Comparison of ENCODE assay signal across 17 mouse cellular contexts in the genomic region with DNA sequence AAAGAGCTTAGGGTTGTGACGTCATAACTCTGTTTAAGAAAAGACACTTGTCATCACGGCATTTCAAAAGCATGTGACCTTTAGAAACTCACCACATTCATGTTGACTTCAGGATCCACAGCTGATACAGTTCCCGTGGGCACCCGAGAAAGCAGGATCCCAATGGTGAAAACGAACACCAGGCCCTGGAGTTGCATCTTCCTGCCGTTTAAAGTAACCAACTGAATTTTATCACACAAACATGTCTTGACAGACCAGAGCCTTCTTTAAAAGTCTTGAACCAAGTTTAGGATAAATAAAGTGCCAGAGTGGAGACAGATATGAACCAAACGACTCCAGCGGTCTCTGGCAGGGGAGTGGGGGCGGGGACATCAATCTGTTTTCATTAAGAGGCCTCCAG. TPM values are rescaled to one million over a fixed set of nuclear protein-coding genes. Genes with fewer than 3 reads are reported as not detected.
DNase-seq lines count a peak whose midpoint lies in the region; ATAC-seq and TF ChIP-seq lines count a peak whose summit lies in the region.
"Had no signal": no experiment of that assay in that cellular context is flagged by ENCODE, and none has a peak within 500 bp of the region (broad histone marks: within the 10 kb centered on the region; RNA-seq: fewer than 3 reads in every experiment).

No protein-coding gene starts in this region.

- no peak for DNase-seq in heart, postnatal 4 days
- peak; percentile 35 for DNase-seq in lung, embryonic 14.5 days
- no peak for DNase-seq in lung, postnatal 36 days
- DNase-seq in gastrocnemius, postnatal 14 days: no peak
- DNase-seq in urinary bladder, postnatal 14 days (ENCODE audit: low spot score): no peak
- DNase-seq: adrenal gland, postnatal 36 days; gastrocnemius, postnatal 25 days; kidney, postnatal 4 days; right cerebral cortex, postnatal 25 days; thymus, postnatal 14 days had no signal

- peaks cover 5% of the 10 kb centered on the region in 2 experiments; a peak in 3 of 4 replicates for H3K4me1 ChIP-seq in heart, embryonic 14.5 days (ENCODE audit: control insufficient read depth in 2 of 2, insufficient read depth in 2 of 2, low read length in 2 of 2)
- peaks cover 4% of the 10 kb centered on the region; the same call in 1 of the 2 replicates for H3K4me1 ChIP-seq in lung, embryonic 14.5 days (ENCODE audit: insufficient read depth)
- peaks cover 34% of the 10 kb centered on the region for H3K4me1 ChIP-seq in bone marrow macrophage, adult 2 months (ENCODE audit: control insufficient read depth, insufficient read depth, low read length)
- peaks cover 12% of the 10 kb centered on the region for H3K4me1 ChIP-seq in embryonic facial prominence, embryonic 13.5 days

- no peaks in the 10 kb centered on the region for H3K9me3 ChIP-seq in heart, embryonic 14.5 days (ENCODE audit: control insufficient read depth, low read length)
- no peaks in the 10 kb centered on the region for H3K9me3 ChIP-seq in lung, embryonic 14.5 days (ENCODE audit: low read depth, low read length)
- H3K9me3 ChIP-seq in embryonic facial prominence, embryonic 13.5 days: no peaks in the 10 kb centered on the region
- H3K9me3 ChIP-seq: hindbrain, embryonic 10.5 days; midbrain, embryonic 15.5 days had no signal

- ATAC-seq in heart, embryonic 14.5 days (ENCODE audit: insufficient number of reproducible peaks, insufficient read depth, low FRiP score, low read depth): no peak
- no peak for ATAC-seq in lung, embryonic 14.5 days (ENCODE audit: insufficient read depth)
- ATAC-seq in embryonic facial prominence, embryonic 13.5 days (ENCODE audit: insufficient number of reproducible peaks, insufficient read depth, low FRiP score, low TSS enrichment, low read depth): no peak
- ATAC-seq: activated CD4-positive, CD25-positive, alpha-beta regulatory T cell, adult 4 months; inflammation-experienced regulatory T-cells, adult 6 months; midbrain, embryonic 15.5 days had no signal

- no peak for TF ChIP-seq CTCF in lung, embryonic 14.5 days (IDR thresholded peaks at IDR 0.05; ENCODE audit: low read depth)
- TF ChIP-seq CTCF in bone marrow macrophage, adult 2 months (IDR thresholded peaks at IDR 0.05; ENCODE audit: low read depth, low read length): no peak

- H3K36me3 ChIP-seq in heart, embryonic 14.5 days (ENCODE audit: control insufficient read depth, insufficient read depth, low read length): peaks cover 10% of the 10 kb centered on the region; the same call in 1 of the 2 replicates
- no peaks in the 10 kb centered on the region for H3K36me3 ChIP-seq in lung, embryonic 14.5 days (ENCODE audit: insufficient read depth)
- peaks cover 8% of the 10 kb centered on the region; the same call in 1 of the 2 replicates for H3K36me3 ChIP-seq in embryonic facial prominence, embryonic 13.5 days
- H3K36me3 ChIP-seq: midbrain, embryonic 15.5 days had no signal

- H3K27ac ChIP-seq in heart, embryonic 14.5 days (replicated peaks in 1 of 2; ENCODE audit: control insufficient read depth in 1 of 2, insufficient read depth in 1 of 2, low read depth in 2 of 2, low read length in 2 of 2): no peak overlapping the region
- no peak overlapping the region for H3K27ac ChIP-seq in lung, embryonic 14.5 days (ENCODE audit: low read depth)
- peak overlapping the region; percentile 74 for H3K27ac ChIP-seq in bone marrow macrophage, adult 2 months (ENCODE audit: insufficient read depth, low read depth, low read length)
- H3K27ac ChIP-seq in embryonic facial prominence, embryonic 13.5 days: no peak overlapping the region
- H3K27ac ChIP-seq: hindbrain, embryonic 10.5 days; midbrain, embryonic 15.5 days had no signal

- H3K27me3 ChIP-seq in heart, embryonic 14.5 days (ENCODE audit: control insufficient read depth, insufficient read depth, low read length): no peaks in the 10 kb centered on the region
- H3K27me3 ChIP-seq in lung, embryonic 14.5 days (ENCODE audit: insufficient read depth, low read length): no peaks in the 10 kb centered on the region
- no peaks in the 10 kb centered on the region for H3K27me3 ChIP-seq in embryonic facial prominence, embryonic 13.5 days
- H3K27me3 ChIP-seq: midbrain, embryonic 15.5 days had no signal

- TF ChIP-seq POLR2A in bone marrow macrophage, adult 2 months (IDR thresholded peaks at IDR 0.05; ENCODE audit: borderline replicate concordance, low read depth, low read length): no peak

- intact Hi-C loops in gastrocnemius, postnatal 14 days (cut with DNase I; ENCODE audit: low total_unique reads): no loop called here

- H3K4me3 ChIP-seq in heart, embryonic 14.5 days (ENCODE audit: control insufficient read depth in 1 of 2, insufficient read depth in 1 of 2, low read depth in 1 of 2, low read length in 2 of 2): no peak overlapping the region
- H3K4me3 ChIP-seq in lung, embryonic 14.5 days (ENCODE audit: low read depth, low read length): no peak overlapping the region
- H3K4me3 ChIP-seq in bone marrow macrophage, adult 2 months (ENCODE audit: insufficient read depth, low read length): peak overlapping the region; percentile 60
- no peak overlapping the region for H3K4me3 ChIP-seq in embryonic facial prominence, embryonic 13.5 days
- H3K4me3 ChIP-seq: hindbrain, embryonic 10.5 days; midbrain, embryonic 15.5 days had no signal

- H3K9ac ChIP-seq in heart, embryonic 14.5 days (ENCODE audit: low read length): no peak overlapping the region
- H3K9ac ChIP-seq in lung, embryonic 14.5 days: no peak overlapping the region
- H3K9ac ChIP-seq in embryonic facial prominence, embryonic 13.5 days: no peak overlapping the region
- H3K9ac ChIP-seq: midbrain, embryonic 15.5 days had no signal

- H3K4me2 ChIP-seq in heart, embryonic 14.5 days (ENCODE audit: low read length): peak overlapping the region; percentile 28
- H3K4me2 ChIP-seq in lung, embryonic 14.5 days: peak overlapping the region; percentile 1; the same call in 1 of the 2 replicates
- peak overlapping the region; percentile 21 for H3K4me2 ChIP-seq in embryonic facial prominence, embryonic 13.5 days
- H3K4me2 ChIP-seq: midbrain, embryonic 15.5 days had no signal

- 21% methylated on average over 9 of the region's 9 CpGs for WGBS in heart, embryonic 14.5 days
- 22% methylated on average over 9 of the region's 9 CpGs for WGBS in lung, embryonic 14.5 days
- WGBS in embryonic facial prominence, embryonic 13.5 days: 44% methylated on average over 9 of the region's 9 CpGs

RNA-seq across cellular contexts. Expression of a gene that starts 2.6 kb away (rescaled TPM):
- 37.0 and 37.9 TPM in 2 replicates for polyA plus RNA-seq in heart, embryonic 14.5 days (2014; fragmentation: Nextera tagmentation; extraction: Ambion mirVana)
- total RNA-seq in heart, postnatal 4 days (2021): 10 to 100 TPM; 20.7 to 21.2 TPM
- polyA plus RNA-seq in lung, embryonic 14.5 days (2014; fragmentation: Nextera tagmentation; extraction: Ambion mirVana): 44.8 and 45.6 TPM in 2 replicates
- 991 and 1,052 TPM in 2 replicates for polyA plus RNA-seq in bone marrow macrophage, adult 2 months (2012; ENCODE audit: insufficient read depth, insufficient read length, missing spikeins)
- 34.1 and 40.5 TPM in 2 replicates for polyA plus RNA-seq in embryonic facial prominence, embryonic 13.5 days (2015; fragmentation: Nextera tagmentation; extraction: Ambion mirVana)
- total RNA-seq in gastrocnemius, postnatal 14 days (2021): 10 to 100 TPM; 10.3 to 11.2 TPM

RNA-seq across cellular contexts. Expression of a gene that starts 25.8 kb away (rescaled TPM):
- 9.0 and 10.7 TPM in 2 replicates for polyA plus RNA-seq in heart, embryonic 14.5 days (2014; fragmentation: Nextera tagmentation; extraction: Ambion mirVana)
- 1 to 10 TPM; 8.0 to 8.2 TPM for total RNA-seq in heart, postnatal 4 days (2021)
- 15.5 and 15.9 TPM in 2 replicates for polyA plus RNA-seq in lung, embryonic 14.5 days (2014; fragmentation: Nextera tagmentation; extraction: Ambion mirVana)
- 42.7 and 46.3 TPM in 2 replicates for polyA plus RNA-seq in bone marrow macrophage, adult 2 months (2012; ENCODE audit: insufficient read depth, insufficient read length, missing spikeins)
- polyA plus RNA-seq in embryonic facial prominence, embryonic 13.5 days (2015; fragmentation: Nextera tagmentation; extraction: Ambion mirVana): 9.9 and 10.7 TPM in 2 replicates
- total RNA-seq in gastrocnemius, postnatal 14 days (2021): 1 to 10 TPM; 1.8 to 2.0 TPM

RNA-seq across cellular contexts. Expression of a gene that starts 49.7 kb away (rescaled TPM):
- 4.1 and 4.2 TPM in 2 replicates for polyA plus RNA-seq in heart, embryonic 14.5 days (2014; fragmentation: Nextera tagmentation; extraction: Ambion mirVana)
- under 1 TPM; 0.32 to 0.45 TPM for total RNA-seq in heart, postnatal 4 days (2021)
- 0.14 and 0.43 TPM in 2 replicates for polyA plus RNA-seq in lung, embryonic 14.5 days (2014; fragmentation: Nextera tagmentation; extraction: Ambion mirVana)
- polyA plus RNA-seq in bone marrow macrophage, adult 2 months (2012; ENCODE audit: insufficient read depth, insufficient read length, missing spikeins): 4.4 and 5.0 TPM in 2 replicates
- 7.3 and 9.3 TPM in 2 replicates for polyA plus RNA-seq in embryonic facial prominence, embryonic 13.5 days (2015; fragmentation: Nextera tagmentation; extraction: Ambion mirVana)
- total RNA-seq in gastrocnemius, postnatal 14 days (2021): not detected
- total RNA-seq: gastrocnemius, postnatal 25 days had no signal
- polyA plus RNA-seq: activated CD4-positive, CD25-positive, alpha-beta regulatory T cell, adult 4 months had no signal

RNA-seq across cellular contexts. Expression of a gene that starts 58.7 kb away (rescaled TPM):
- 1.2 and 1.7 TPM in 2 replicates for polyA plus RNA-seq in heart, embryonic 14.5 days (2014; fragmentation: Nextera tagmentation; extraction: Ambion mirVana)
- total RNA-seq in heart, postnatal 4 days (2021): under 1 TPM; 0.50 to 0.54 TPM
- polyA plus RNA-seq in lung, embryonic 14.5 days (2014; fragmentation: Nextera tagmentation; extraction: Ambion mirVana): 0.26 and 0.65 TPM in 2 replicates
- polyA plus RNA-seq in bone marrow macrophage, adult 2 months (2012; ENCODE audit: insufficient read depth, insufficient read length, missing spikeins): 129 and 136 TPM in 2 replicates
- 0.65 and 1.1 TPM in 2 replicates for polyA plus RNA-seq in embryonic facial prominence, embryonic 13.5 days (2015; fragmentation: Nextera tagmentation; extraction: Ambion mirVana)
- total RNA-seq in gastrocnemius, postnatal 14 days (2021): under 1 TPM; 0.68 to 0.78 TPM

Comparison
In these comparisons a context has a peak if more than half of its experiments do, and no peak if none do; other contexts are left out.
1. RNA of a gene that starts 2.6 kb away (polyA plus RNA-seq): 991 to 1,052 TPM in bone marrow macrophage, adult 2 months; 44.8 to 45.6 TPM in lung, embryonic 14.5 days, 37.0 to 37.9 TPM in heart, embryonic 14.5 days and 34.1 to 40.5 TPM in embryonic facial prominence, embryonic 13.5 days; every median in the first group is over 10 times any median in the second.
2. Peak in every context shown above with its lines, with median percentiles within 50 percentile points of each other: H3K4me2 ChIP-seq.